11 mouse cellular contexts compared by ENCODE assay signal in the genomic region with DNA sequence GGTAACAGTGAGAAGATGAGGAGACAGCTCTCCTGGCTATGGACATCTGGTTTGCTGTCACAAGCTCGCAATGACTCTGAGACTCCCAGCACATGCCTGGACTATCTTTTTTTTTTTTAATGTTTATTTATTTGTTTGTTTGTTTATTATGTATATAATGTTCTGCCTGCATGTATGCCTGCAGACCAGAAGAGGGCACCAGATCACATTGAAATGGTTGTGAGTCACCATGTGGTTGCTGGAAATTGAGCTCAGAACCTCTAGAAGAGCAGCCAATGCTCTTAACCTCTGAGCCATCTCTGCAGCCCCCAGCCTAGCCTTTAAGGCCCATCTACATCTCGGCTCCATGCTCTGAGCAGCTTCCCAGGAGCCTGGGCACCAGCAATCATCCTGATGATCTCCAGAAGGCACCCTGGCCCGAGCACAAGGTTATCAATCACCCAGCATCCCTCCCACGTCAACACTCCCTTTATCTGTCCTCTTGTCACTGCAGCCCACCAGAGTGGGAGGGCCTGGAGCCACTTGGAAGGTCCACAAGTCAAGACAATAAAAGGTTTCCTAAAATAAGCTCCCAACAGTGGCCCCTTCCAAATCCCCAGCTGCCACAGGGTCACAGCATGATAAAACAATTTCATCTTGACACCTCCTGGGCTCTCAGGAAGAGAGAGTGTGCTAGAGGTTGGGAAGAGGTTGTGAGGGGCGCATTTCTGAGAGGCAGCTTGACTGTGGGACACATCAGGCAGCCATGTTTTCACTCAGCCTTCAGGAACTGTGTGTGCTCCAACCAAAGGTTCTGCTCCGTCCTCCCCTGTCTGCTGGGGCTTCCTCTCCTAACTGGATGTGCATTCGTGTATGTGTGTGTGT.
DNase-seq lines count a peak whose midpoint lies in the region; ATAC-seq and TF ChIP-seq lines count a peak whose summit lies in the region.
"Had no signal": no experiment of that assay in that cellular context is flagged by ENCODE, and none has a peak within 500 bp of the region (broad histone marks: within the 10 kb centered on the region; RNA-seq: fewer than 3 reads in every experiment).

No protein-coding gene starts in this region.

- peaks cover 3% of the 10 kb centered on the region; the same call in 1 of the 2 replicates for H3K4me1 ChIP-seq in forebrain, postnatal 0 days (ENCODE audit: insufficient read depth)
- H3K4me1 ChIP-seq in forebrain, embryonic 11.5 days (replicated peaks; ENCODE audit: control insufficient read depth, insufficient read depth, low read length), result peaks cover 7% of the 10 kb centered on the region
- peaks cover 10% of the 10 kb centered on the region; the same call in 1 of the 2 replicates for H3K4me1 ChIP-seq in kidney, postnatal 0 days (replicated peaks; ENCODE audit: insufficient read depth, low read length)

- H3K27ac ChIP-seq in forebrain, postnatal 0 days (ENCODE audit: low read depth, low read length), result no peak overlapping the region
- H3K27ac ChIP-seq in forebrain, embryonic 11.5 days (ENCODE audit: low read depth, low read length), result no peak overlapping the region
- H3K27ac ChIP-seq in kidney, postnatal 0 days, result no peak overlapping the region
- H3K27ac ChIP-seq: forebrain, embryonic 10.5 days; limb, embryonic 12.5 days had no signal

- DNase-seq in forebrain, postnatal 0 days, result no peak
- no peak for DNase-seq in forebrain, embryonic 11.5 days (ENCODE audit: low spot score)
- no peak for DNase-seq in kidney, postnatal 0 days (ENCODE audit: low spot score)
- DNase-seq in kidney, postnatal 14 days, result no peak
- peak; percentile 41 for DNase-seq in 3T3-L1 (ENCODE audit: low read depth, low spot score)
- DNase-seq in R1 (ENCODE audit: low read depth, low spot score), result peak; percentile 59
- DNase-seq: cerebellum, postnatal 25 days had no signal

- H3K27me3 ChIP-seq in forebrain, postnatal 0 days (ENCODE audit: insufficient read depth, low read length), result no peaks in the 10 kb centered on the region
- no peaks in the 10 kb centered on the region for H3K27me3 ChIP-seq in forebrain, embryonic 11.5 days (ENCODE audit: control insufficient read depth, insufficient read depth, low read length)
- no peaks in the 10 kb centered on the region for H3K27me3 ChIP-seq in kidney, postnatal 0 days (ENCODE audit: insufficient read depth, low read length)
- H3K27me3 ChIP-seq: limb, embryonic 12.5 days had no signal

- H3K36me3 ChIP-seq in forebrain, postnatal 0 days (ENCODE audit: insufficient read depth), result no peaks in the 10 kb centered on the region
- H3K36me3 ChIP-seq in forebrain, embryonic 11.5 days (ENCODE audit: control insufficient read depth, insufficient read depth, low read length), result no peaks in the 10 kb centered on the region
- H3K36me3 ChIP-seq in kidney, postnatal 0 days (ENCODE audit: insufficient read depth, low read length), result no peaks in the 10 kb centered on the region
- H3K36me3 ChIP-seq: limb, embryonic 12.5 days had no signal

- no peak overlapping the region for H3K4me2 ChIP-seq in forebrain, postnatal 0 days (ENCODE audit: low read depth)
- H3K4me2 ChIP-seq in forebrain, embryonic 11.5 days (ENCODE audit: low read depth, low read length, severe bottlenecking), result no peak overlapping the region
- H3K4me2 ChIP-seq in kidney, postnatal 0 days (ENCODE audit: low read length), result no peak overlapping the region
- H3K4me2 ChIP-seq: limb, embryonic 12.5 days had no signal

- no peaks in the 10 kb centered on the region for H3K9me3 ChIP-seq in forebrain, postnatal 0 days (ENCODE audit: low read length)
- no peaks in the 10 kb centered on the region for H3K9me3 ChIP-seq in forebrain, embryonic 11.5 days (ENCODE audit: control insufficient read depth, low read length)
- no peaks in the 10 kb centered on the region for H3K9me3 ChIP-seq in kidney, postnatal 0 days (replicated peaks; ENCODE audit: low read length)
- H3K9me3 ChIP-seq: limb, embryonic 12.5 days had no signal

- ATAC-seq in forebrain, postnatal 0 days, result no peak
- no peak for ATAC-seq in forebrain, embryonic 11.5 days (replicated peaks; ENCODE audit: low FRiP score)
- no peak for ATAC-seq in kidney, postnatal 0 days (replicated peaks; ENCODE audit: low FRiP score, low read depth)
- ATAC-seq in activated CD4-positive, CD25-positive, alpha-beta regulatory T cell, adult 4 months, result no peak
- ATAC-seq in monocyte, adult 5-6 weeks (replicated peaks; ENCODE audit: insufficient number of reproducible peaks, low FRiP score, low TSS enrichment, poor library complexity, severe bottlenecking), result no peak

- WGBS in forebrain, postnatal 0 days, result 76% methylated on average over 7 of the region's 7 CpGs
- WGBS in forebrain, embryonic 11.5 days, result 71% methylated on average over 7 of the region's 7 CpGs
- WGBS in kidney, postnatal 0 days, result 36% methylated on average over 7 of the region's 7 CpGs

- no peak overlapping the region for H3K4me3 ChIP-seq in forebrain, postnatal 0 days (ENCODE audit: low read depth, low read length)
- no peak overlapping the region for H3K4me3 ChIP-seq in forebrain, embryonic 11.5 days (ENCODE audit: low read depth, low read length)
- H3K4me3 ChIP-seq in kidney, postnatal 0 days (replicated peaks; ENCODE audit: low read depth, low read length), result no peak overlapping the region
- H3K4me3 ChIP-seq: forebrain, embryonic 10.5 days; limb, embryonic 12.5 days had no signal

- peak; percentile 49 for TF ChIP-seq CTCF in forebrain, postnatal 0 days (IDR thresholded peaks at IDR 0.05; ENCODE audit: low read depth)
- TF ChIP-seq CTCF in kidney, postnatal 0 days (IDR thresholded peaks at IDR 0.05; ENCODE audit: low read depth), result peak; percentile 72

- no peak overlapping the region for H3K9ac ChIP-seq in forebrain, postnatal 0 days
- no peak overlapping the region for H3K9ac ChIP-seq in forebrain, embryonic 11.5 days (ENCODE audit: low read length)
- no peak overlapping the region for H3K9ac ChIP-seq in kidney, postnatal 0 days (ENCODE audit: low read depth, low read length)
- H3K9ac ChIP-seq: limb, embryonic 12.5 days had no signal

Comparison
In these comparisons a context has a peak if more than half of its experiments do, and no peak if none do; other contexts are left out.
1. DNase-seq: peak in 3T3-L1 (single experiment) and R1 (single experiment); none in forebrain, postnatal 0 days (single experiment), forebrain, embryonic 11.5 days (single experiment), kidney, postnatal 0 days (single experiment) and kidney, postnatal 14 days (single experiment).